In the genomic region with DNA sequence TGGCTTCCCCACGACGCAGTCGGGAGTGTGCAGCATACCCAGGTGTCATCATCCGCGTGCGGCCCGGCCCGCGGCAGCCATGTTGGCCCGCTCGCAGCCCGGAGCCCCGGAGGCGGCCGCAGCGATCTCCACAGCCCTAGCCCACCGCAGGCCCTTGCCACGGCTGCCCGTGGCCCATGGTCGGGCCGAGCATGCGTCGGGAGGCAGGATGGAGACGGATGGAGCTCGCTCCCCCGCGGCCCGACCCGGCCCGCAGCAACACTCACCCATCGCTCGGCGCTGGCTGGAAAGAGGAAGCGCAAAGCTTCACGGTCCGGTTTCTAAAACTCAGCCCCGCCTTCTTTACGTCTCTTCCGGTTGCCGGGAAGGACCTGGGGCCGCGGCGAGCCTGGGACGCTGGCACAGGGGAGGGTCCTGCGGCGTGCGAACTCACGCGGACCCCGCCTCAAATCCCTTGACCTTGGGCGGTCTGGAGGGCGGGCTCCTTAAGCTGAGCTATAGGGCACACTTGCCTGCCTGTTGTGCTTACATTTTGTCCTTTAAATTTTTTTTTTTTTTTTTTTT, we compare ENCODE assay signal across 8 mouse cellular contexts. TPM values are rescaled to one million over a fixed set of nuclear protein-coding genes. Genes with fewer than 3 reads are reported as not detected.
DNase-seq lines count a peak whose midpoint lies in the region; ATAC-seq and TF ChIP-seq lines count a peak whose summit lies in the region.

A gene (minus strand): TSS at position 452 of the 564 bp plus-strand sequence.

- peak within 1 kb of the TSS; percentile 90 for H3K4me2 ChIP-seq in hindbrain, embryonic 15.5 days

- intact Hi-C loops in left cerebral cortex, adult 2 months (cut with DNase I), result loop anchor here (2.0 to 10.0 kb wide), 2 partner anchors 27 to 519 kb away; a partner anchor contains a TSS

- H3K36me3 ChIP-seq in hindbrain, embryonic 15.5 days, result peaks cover 33% of the 10 kb centered on the region

- peak; percentile 78 for DNase-seq in T-cell, adult 2 months (ENCODE audit: low spot score)
- peak; percentile 90 to 91 for DNase-seq in cerebellum, postnatal 25 days
- DNase-seq in frontal cortex, postnatal 36 days (ENCODE audit: low spot score in 2 of 2), result peak; percentile 85 to 88
- peak; percentile 83 to 86 for DNase-seq in left cerebral cortex, adult 2 months (ENCODE audit: extremely low spot score in 1 of 2, low spot score in 2 of 2)
- peak; percentile 85 to 89 for DNase-seq in right cerebral cortex, adult 2 months (ENCODE audit: low spot score in 2 of 2)
- peak; percentile 87 for DNase-seq in urinary bladder, postnatal 14 days (ENCODE audit: low spot score)

- no peak for TF ChIP-seq CTCF in left cerebral cortex, adult 2 months (IDR thresholded peaks at IDR 0.05)

- WGBS in hindbrain, embryonic 15.5 days, result under 1% methylated on average over 52 of the region's 52 CpGs

- ATAC-seq in hindbrain, embryonic 15.5 days (ENCODE audit: low FRiP score, low read depth), result peak; percentile 95
- peak; percentile 97 for ATAC-seq in megakaryocyte, adult 5-6 weeks (ENCODE audit: poor library complexity, severe bottlenecking)

- no peaks in the 10 kb centered on the region for H3K9me3 ChIP-seq in hindbrain, embryonic 15.5 days

- no peaks in the 10 kb centered on the region for H3K27me3 ChIP-seq in hindbrain, embryonic 15.5 days

- H3K27ac ChIP-seq in hindbrain, embryonic 15.5 days (replicated peaks), result peak within 1 kb of the TSS; percentile 91
- peak within 1 kb of the TSS; percentile 90 for H3K27ac ChIP-seq in left cerebral cortex, adult 2 months

- peak within 1 kb of the TSS; percentile 72 for H3K4me3 ChIP-seq in hindbrain, embryonic 15.5 days
- H3K4me3 ChIP-seq in left cerebral cortex, adult 2 months, result peak within 1 kb of the TSS; percentile 63

- H3K9ac ChIP-seq in hindbrain, embryonic 15.5 days, result peak within 1 kb of the TSS; percentile 84

- peaks cover 25% of the 10 kb centered on the region for H3K4me1 ChIP-seq in hindbrain, embryonic 15.5 days (replicated peaks)

RNA-seq across cellular contexts. Expression of the gene that starts here (rescaled TPM):
- polyA plus RNA-seq in hindbrain, embryonic 15.5 days (2015; fragmentation: Nextera tagmentation; extraction: Ambion mirVana), result 468 and 502 TPM in 2 replicates
- 100 to 1,000 TPM; 512 to 526 TPM for total RNA-seq in left cerebral cortex, adult 2 months (2021)
- 2,618 and 2,625 TPM in 2 replicates for total RNA-seq in megakaryocyte, adult 5-6 weeks (2015)
- total RNA-seq in megakaryocyte, adult 5-6 weeks (2017), result 984 and 1,065 TPM in 2 replicates

Comparison
In these comparisons a context has a peak if more than half of its experiments do, and no peak if none do; other contexts are left out.
1. Peak in every context shown above with its lines: DNase-seq, ATAC-seq, H3K4me3 ChIP-seq and H3K27ac ChIP-seq.